Mouse (Mus musculus) liver, embryonic 14.5 days (tissue): ENCODE measurements at regions not wholly inside any gene's neighbourhood (a gene's known extent, or its start where the extent isn't known, plus 50 kb on each side); places are given as distances from the start of the nearest gene placed in this dataset.

Experiments used
- CTCF ChIP-seq: IDR thresholded peaks from 2 replicates; pipeline ENCODE4 v1.5.1; 2016; ENCODE audit warnings: antibody characterized with exemption, low read depth, control low read depth
- EP300 ChIP-seq: IDR thresholded peaks from 2 replicates; pipeline ENCODE4 v1.6.1; 2016; ENCODE audit warnings: antibody characterized with exemption, low read depth

- no peak for TF ChIP-seq EP300
- TF ChIP-seq CTCF = no peak
These were observed 175.5 kb downstream of the Vrk1 start for GRCm38 (mm10) chr12:106185398-106186077.
